Mouse (Mus musculus) left cerebral cortex, adult 2 months (tissue): ENCODE data around the gene Sh2d1a. TPM values are rescaled to one million over a fixed set of nuclear protein-coding genes. Genes with fewer than 3 reads are reported as not detected.
A peak's percentile ranks its signal among the peaks of the same experiment; 100 is the strongest.

Experiments used
- DNase-seq, 2 experiments: peaks; one replicate each; pipeline ENCODE4 v3.0.0; 2021 to 2022; ENCODE audit warnings: low spot score in 2 of 2, mixed read lengths in 1 of 2; ENCODE audit errors: extremely low spot score in 1 of 2
- H3K27ac ChIP-seq: fragments of 200-600 bp; 2 replicates; pipeline ENCODE4 v1.8.1; 2022
- H3K4me3 ChIP-seq: fragments of 200-600 bp; 2 replicates; pipeline ENCODE4 v1.8.1; 2022
- CTCF ChIP-seq: fragments of 200-600 bp; IDR thresholded peaks from 2 replicates; pipeline ENCODE4 v1.8.1; 2022; ENCODE audit warnings: antibody characterized with exemption, mild to moderate bottlenecking, moderate library complexity
- intact Hi-C: fragments of 180-260 bp; cut with DNase I; formaldehyde crosslinking; loops from one replicate; pipeline ENCODE4 v1.15.1; 2025
- total RNA-seq, 2 experiments: library from RNA; stranded (reverse); gene quantifications; 2 replicates each; pipeline ENCODE4 v1.2.3; 2021

Gene Sh2d1a
- total RNA-seq, 2 experiments from 2014 or later, result not detected

- TF ChIP-seq CTCF, result no peak
- no peak for DNase-seq
- Histone ChIP-seq H3K27ac (no peak overlapping the region), H3K4me3 (no peak overlapping the region)
- intact Hi-C loops, result no loop called here
Observed at GRCm38 (mm10) chrX:42545076-42545475, 42.8 kb downstream of the Sh2d1a start.

- Histone ChIP-seq H3K4me3 (no peak overlapping the region), H3K27ac (no peak overlapping the region)
- DNase-seq, result no peak
- TF ChIP-seq CTCF, result no peak
- intact Hi-C loops, result no loop called here
Observed at GRCm38 (mm10) chrX:42548513-42548912, 46.3 kb downstream of the Sh2d1a start.

- Histone ChIP-seq H3K4me3 (no peak overlapping the region), H3K27ac (no peak overlapping the region)
- peak; percentile 70 for TF ChIP-seq CTCF
- intact Hi-C loops, result loop anchor here (5.0 kb wide), 1 partner anchor 870 kb away; the partner anchor contains the start of gene Tenm1
- DNase-seq, result peak; percentile 38 to 66
Observed at GRCm38 (mm10) chrX:42557284-42557683, 55.0 kb downstream of the Sh2d1a start.

- intact Hi-C loops, result loop anchor here (5.0 kb wide), 1 partner anchor 869 kb away; the partner anchor contains the start of gene Tenm1
- H3K27ac ChIP-seq, result no peak overlapping the region
- no peak for DNase-seq
- H3K4me3 ChIP-seq, result no peak overlapping the region
- peak; percentile 15 for TF ChIP-seq CTCF
Observed at GRCm38 (mm10) chrX:42558683-42559082, 56.4 kb downstream of the Sh2d1a start.

Other genes starting within 250 kb of the Sh2d1a start
- not detected for gene Tex13c2, start 12.8 kb upstream of the Sh2d1a start, total RNA-seq